Mouse (Mus musculus): ENCODE measurements around the gene Rras. TPM values are rescaled to one million over a fixed set of nuclear protein-coding genes. Genes with fewer than 3 reads are reported as not detected.
A peak's percentile ranks its signal among the peaks of the same experiment; 100 is the strongest.

Rras gene
- 19.7 and 23.3 TPM in 2 replicates for polyA plus RNA-seq (2015; fragmentation: Nextera tagmentation; extraction: Ambion mirVana)

DNA sequence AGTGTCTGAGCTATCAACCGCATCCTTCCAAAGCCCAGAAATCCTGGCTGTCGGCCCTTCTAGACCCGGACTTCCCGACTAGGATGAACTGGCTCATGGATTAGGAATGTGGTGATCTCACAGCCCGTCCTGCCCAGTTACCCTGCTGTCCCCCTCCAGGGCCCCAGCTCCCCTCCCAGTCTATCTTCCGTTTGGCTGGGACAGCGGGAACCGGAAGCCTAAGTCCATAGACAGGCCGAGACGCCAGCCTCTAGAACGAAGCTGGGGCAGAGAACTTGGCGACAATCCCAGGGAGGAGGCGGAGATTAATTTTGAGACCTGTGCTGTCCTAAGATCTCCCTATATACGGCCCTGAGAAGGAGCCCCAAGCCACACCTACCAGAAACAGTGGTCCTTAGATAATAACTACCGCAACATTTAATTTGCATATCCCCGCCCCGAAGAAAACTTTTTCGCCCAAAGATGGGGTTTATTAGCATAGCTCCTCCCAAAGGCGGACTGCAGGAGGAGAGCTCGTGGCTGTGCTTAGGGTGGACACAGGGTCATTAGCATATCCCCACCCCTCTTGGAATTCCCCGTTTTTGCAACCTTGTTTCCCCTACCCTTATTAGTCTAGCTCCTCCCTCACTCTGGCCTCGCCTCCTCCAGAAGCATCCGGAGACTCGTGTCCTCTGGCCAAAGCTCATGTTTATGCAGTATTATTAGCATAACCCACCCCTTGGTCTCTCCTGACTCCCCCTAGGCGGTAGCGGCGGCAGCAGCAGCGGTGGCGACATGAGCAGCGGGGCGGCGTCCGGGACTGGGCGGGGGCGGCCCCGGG is at the start of gene Rras:
Rras (plus strand) TSS at position 720 of the 820 bp plus-strand sequence.
- WGBS, result under 1% methylated on average over 36 of the region's 36 CpGs
- Histone ChIP-seq H3K9ac (peak within 1 kb of the TSS; percentile 75), H3K27me3 (no peaks in the 10 kb centered on the region), H3K36me3 (peaks cover 16% of the 10 kb centered on the region), H3K27ac (peak within 1 kb of the TSS; percentile 95), H3K4me1 (peaks cover 29% of the 10 kb centered on the region), H3K4me2 (peak within 1 kb of the TSS; percentile 90), H3K9me3 (no peaks in the 10 kb centered on the region), H3K4me3 (peak within 1 kb of the TSS; percentile 90)
- ATAC-seq (ENCODE audit: insufficient number of reproducible peaks, insufficient read depth, low FRiP score, low TSS enrichment, low read depth), result peak; percentile 88

- WGBS, result under 1% methylated on average over 36 of the region's 36 CpGs
These were observed 47.5 kb upstream of the Rras start for GRCm38 (mm10) chr7:44970231-44970691.

DNA sequence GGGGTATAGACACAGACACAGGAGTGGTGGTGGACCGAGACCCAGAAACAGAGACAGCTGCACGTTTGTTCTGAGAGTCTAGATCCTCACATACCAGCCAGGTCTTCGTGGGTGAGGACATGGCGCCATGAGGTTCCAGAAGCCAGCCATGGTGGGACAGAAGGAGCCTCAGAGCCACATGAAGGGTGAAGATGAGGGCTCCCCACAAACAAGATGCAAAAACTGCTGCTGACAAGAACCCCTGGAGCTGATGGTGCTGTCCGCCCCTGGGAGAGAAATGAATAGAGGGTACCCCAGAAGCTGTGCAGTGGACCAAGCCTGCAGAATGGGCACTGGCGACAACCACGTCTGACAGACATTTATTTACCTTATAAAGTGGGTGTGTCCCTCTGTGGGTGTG is 46.6 kb upstream of the Rras start:
- no peaks in the 10 kb centered on the region for H3K9me3 ChIP-seq
- no peak for ATAC-seq (ENCODE audit: insufficient number of reproducible peaks, insufficient read depth, low FRiP score, low TSS enrichment, low read depth)
- no peaks in the 10 kb centered on the region for H3K27me3 ChIP-seq
- peak overlapping the region; percentile 91 for H3K27ac ChIP-seq
- peaks cover 35% of the 10 kb centered on the region for H3K4me1 ChIP-seq
- WGBS, result 74% methylated on average over 7 of the region's 7 CpGs
- H3K4me2 ChIP-seq, result peak overlapping the region; percentile 75
- peak overlapping the region; percentile 77 for H3K9ac ChIP-seq
- H3K4me3 ChIP-seq, result peak overlapping the region; percentile 54
- H3K36me3 ChIP-seq, result peaks cover 29% of the 10 kb centered on the region

More at GRCm38 (mm10) chr7:44970231-44970691, 47.5 kb upstream of the Rras start:
- Histone ChIP-seq H3K4me3 (peak overlapping the region; percentile 54), H3K9me3 (no peaks in the 10 kb centered on the region), H3K9ac (peak overlapping the region; percentile 77), H3K27ac (peak overlapping the region; percentile 91), H3K4me2 (peak overlapping the region; percentile 75), H3K36me3 (peaks cover 29% of the 10 kb centered on the region), H3K4me1 (peaks cover 32% of the 10 kb centered on the region), H3K27me3 (no peaks in the 10 kb centered on the region)
- ATAC-seq (ENCODE audit: insufficient number of reproducible peaks, insufficient read depth, low FRiP score, low TSS enrichment, low read depth), result peak; percentile 94

- Histone ChIP-seq H3K9me3 (no peaks in the 10 kb centered on the region), H3K4me2 (peak overlapping the region; percentile 79), H3K27me3 (no peaks in the 10 kb centered on the region), H3K36me3 (peaks cover 35% of the 10 kb centered on the region), H3K27ac (peak overlapping the region; percentile 92), H3K9ac (peak overlapping the region; percentile 77), H3K4me1 (peaks cover 35% of the 10 kb centered on the region), H3K4me3 (peak overlapping the region; percentile 60)
- no peak for ATAC-seq (ENCODE audit: insufficient number of reproducible peaks, insufficient read depth, low FRiP score, low TSS enrichment, low read depth)
- WGBS, result 34% methylated on average over 14 of the region's 14 CpGs
These were observed 44.2 kb upstream of the Rras start for GRCm38 (mm10) chr7:44973415-44974130.

GRCm38 (mm10) chr7:44974383-44975116 is 43.2 kb upstream of the Rras start, which contains the start of gene Cpt1c:
Cpt1c (minus strand) TSS chr7:44974851.
- WGBS, result 1% methylated on average over 22 of the region's 22 CpGs
- H3K27ac ChIP-seq, result peak within 1 kb of the TSS; percentile 92
- peak within 1 kb of the TSS; percentile 79 for H3K4me2 ChIP-seq
- H3K4me1 ChIP-seq, result peaks cover 35% of the 10 kb centered on the region
- H3K36me3 ChIP-seq, result peaks cover 44% of the 10 kb centered on the region
- peak within 1 kb of the TSS; percentile 60 for H3K4me3 ChIP-seq
- H3K27me3 ChIP-seq, result no peaks in the 10 kb centered on the region
- peak within 1 kb of the TSS; percentile 77 for H3K9ac ChIP-seq
- no peaks in the 10 kb centered on the region for H3K9me3 ChIP-seq
- no peak for ATAC-seq (ENCODE audit: insufficient number of reproducible peaks, insufficient read depth, low FRiP score, low TSS enrichment, low read depth)

DNA sequence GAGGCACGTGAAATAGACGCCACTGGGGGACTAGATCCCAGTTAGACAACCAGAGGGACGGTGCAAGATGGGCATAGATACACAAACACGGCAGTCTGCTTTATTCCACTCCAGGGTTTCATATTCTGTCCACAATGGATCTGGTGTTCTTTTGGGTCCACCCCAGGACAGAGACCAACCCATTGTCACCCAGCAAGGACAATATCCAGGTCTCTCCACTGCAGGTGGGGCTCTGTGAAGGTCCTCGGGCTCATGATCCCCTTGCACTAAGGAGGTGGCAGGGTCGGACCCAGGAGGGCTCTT is 42.7 kb upstream of the Rras start:
- H3K4me3 ChIP-seq, result peak overlapping the region; percentile 60
- no peaks in the 10 kb centered on the region for H3K9me3 ChIP-seq
- ATAC-seq (ENCODE audit: insufficient number of reproducible peaks, insufficient read depth, low FRiP score, low TSS enrichment, low read depth), result no peak
- H3K27ac ChIP-seq, result peak overlapping the region; percentile 69
- peak overlapping the region; percentile 79 for H3K4me2 ChIP-seq
- peaks cover 50% of the 10 kb centered on the region for H3K36me3 ChIP-seq
- peaks cover 32% of the 10 kb centered on the region for H3K4me1 ChIP-seq
- no peaks in the 10 kb centered on the region for H3K27me3 ChIP-seq
- WGBS, result 19% methylated on average over 6 of the region's 6 CpGs
- H3K9ac ChIP-seq, result peak overlapping the region; percentile 32; the same call in 1 of the 2 replicates

GRCm38 (mm10) chr7:44978300-44978699 is 39.5 kb upstream of the Rras start:
- Histone ChIP-seq H3K9ac (no peak overlapping the region), H3K4me1 (peaks cover 18% of the 10 kb centered on the region), H3K4me2 (no peak overlapping the region), H3K27ac (no peak overlapping the region), H3K27me3 (no peaks in the 10 kb centered on the region), H3K36me3 (peaks cover 77% of the 10 kb centered on the region), H3K4me3 (no peak overlapping the region), H3K9me3 (no peaks in the 10 kb centered on the region)
- no peak for ATAC-seq (ENCODE audit: insufficient number of reproducible peaks, insufficient read depth, low FRiP score, low TSS enrichment, low read depth)
- 90% methylated on average over 3 of the region's 3 CpGs for WGBS

DNA sequence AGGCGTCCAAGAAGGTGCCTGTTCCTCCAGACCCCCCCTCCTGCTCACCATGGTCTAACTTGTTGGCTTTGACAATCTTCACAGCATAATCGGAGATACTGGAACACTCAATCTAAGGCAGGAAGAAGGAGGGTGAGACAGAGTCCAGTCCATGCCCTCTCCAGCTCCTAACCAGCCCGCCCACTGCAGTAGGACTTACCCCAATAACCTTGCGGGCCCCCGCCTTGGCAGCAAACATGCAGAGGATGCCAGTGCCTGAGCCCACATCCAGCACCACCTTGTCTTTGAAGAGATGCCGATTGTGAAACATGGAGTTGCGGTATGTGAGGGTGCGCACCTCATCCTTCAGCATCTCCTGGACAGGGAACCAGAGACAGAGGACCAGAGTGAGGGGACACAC is 36.2 kb upstream of the Rras start:
- Histone ChIP-seq H3K9me3 (no peaks in the 10 kb centered on the region), H3K4me2 (no peak overlapping the region), H3K4me3 (no peak overlapping the region), H3K36me3 (peaks cover 68% of the 10 kb centered on the region), H3K27ac (no peak overlapping the region), H3K9ac (no peak overlapping the region), H3K4me1 (peaks cover 22% of the 10 kb centered on the region), H3K27me3 (no peaks in the 10 kb centered on the region)
- ATAC-seq (ENCODE audit: insufficient number of reproducible peaks, insufficient read depth, low FRiP score, low TSS enrichment, low read depth), result no peak
- 95% methylated on average over 8 of the region's 8 CpGs for WGBS

DNA sequence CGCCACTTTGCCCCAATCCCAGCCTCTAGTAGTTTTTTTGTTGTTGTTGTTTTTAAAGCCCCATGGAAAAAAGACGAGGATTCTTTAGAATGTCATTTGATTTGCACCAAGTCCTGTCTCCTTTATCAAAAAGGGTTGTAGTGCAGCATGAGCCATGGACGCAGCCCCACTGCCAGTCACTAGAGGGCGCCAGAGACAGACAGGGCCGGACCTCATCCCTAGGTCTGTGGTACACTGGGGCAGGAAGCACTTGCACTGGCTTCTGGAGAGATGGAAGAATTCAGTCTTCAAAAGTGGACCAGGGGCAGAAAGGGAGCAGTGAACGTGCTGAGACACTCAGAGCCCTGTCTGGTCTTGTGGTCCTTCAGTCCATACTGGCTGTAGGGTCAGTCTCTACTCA is 34.7 kb upstream of the Rras start:
- WGBS, result 34% methylated on average over 6 of the region's 6 CpGs
- Histone ChIP-seq H3K27me3 (no peaks in the 10 kb centered on the region), H3K27ac (no peak overlapping the region), H3K4me1 (peaks cover 27% of the 10 kb centered on the region), H3K4me2 (no peak overlapping the region), H3K36me3 (peaks cover 52% of the 10 kb centered on the region), H3K9ac (no peak overlapping the region), H3K9me3 (no peaks in the 10 kb centered on the region), H3K4me3 (peak overlapping the region; percentile 10; the same call in 1 of the 2 replicates)
- no peak for ATAC-seq (ENCODE audit: insufficient number of reproducible peaks, insufficient read depth, low FRiP score, low TSS enrichment, low read depth)

DNA sequence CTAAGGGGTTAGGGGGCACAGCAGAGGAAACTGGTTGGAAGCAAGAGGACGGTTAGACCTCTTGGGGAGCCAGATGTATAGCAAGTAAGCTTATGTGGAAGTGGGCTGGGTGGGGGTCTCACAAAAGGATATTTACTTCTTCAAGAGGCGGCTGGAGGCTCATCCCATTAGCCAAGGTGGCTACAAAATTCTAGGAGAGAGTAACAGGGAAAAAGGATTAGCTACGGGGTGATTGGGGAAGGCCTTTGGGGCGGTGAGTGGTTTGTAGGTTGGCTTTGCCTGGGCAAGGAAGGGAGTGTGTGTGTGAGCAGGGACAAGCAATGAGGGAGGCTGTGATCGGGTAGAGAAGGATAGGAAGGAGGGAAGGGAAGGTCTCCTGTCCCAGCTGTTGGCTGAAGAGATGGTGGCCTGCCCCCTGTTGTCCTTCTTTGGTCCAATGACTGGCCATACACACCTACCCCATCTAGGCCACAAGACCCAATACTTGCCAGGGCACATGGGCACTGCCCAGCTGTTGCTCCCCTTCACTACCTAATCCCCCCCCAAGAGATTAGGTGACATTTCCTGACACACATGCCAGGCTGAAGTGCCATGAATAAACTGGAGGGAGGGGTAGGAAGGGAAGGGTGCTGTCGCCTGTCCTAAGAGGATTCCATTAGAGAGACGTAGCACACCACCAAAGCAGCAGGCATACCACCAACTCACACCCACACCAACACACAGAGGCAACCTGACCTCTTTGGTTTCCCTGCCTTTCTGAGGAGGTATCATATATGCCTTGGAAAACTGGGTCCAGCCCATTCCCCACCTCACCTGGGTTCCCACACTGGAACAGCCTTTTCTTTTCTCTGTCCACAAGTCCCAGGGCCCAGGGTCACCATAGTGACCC is 33.6 kb upstream of the Rras start:
- Histone ChIP-seq H3K9me3 (no peaks in the 10 kb centered on the region), H3K4me3 (peak overlapping the region; percentile 97), H3K4me2 (peak overlapping the region; percentile 67), H3K27me3 (no peaks in the 10 kb centered on the region), H3K27ac (0 out of 2 replicates have a peak overlapping the region, but pooled peaks have one; percentile 11), H3K36me3 (peaks cover 43% of the 10 kb centered on the region), H3K9ac (peak overlapping the region; percentile 99), H3K4me1 (peaks cover 33% of the 10 kb centered on the region)
- no peak for ATAC-seq (ENCODE audit: insufficient number of reproducible peaks, insufficient read depth, low FRiP score, low TSS enrichment, low read depth)
- WGBS, result 67% methylated on average over 7 of the region's 7 CpGs
